Mouse (Mus musculus) midbrain, embryonic 12.5 days (tissue): Measurements from ENCODE around the gene Olfr291. TPM values are rescaled to one million over a fixed set of nuclear protein-coding genes. Genes with fewer than 3 reads are reported as not detected.

Experiments used
- ATAC-seq: fragments of 200-750 bp; cut with Nextera tagmentation; 2 replicates; pipeline ENCODE4 v1.8.0; 2017; ENCODE audit warnings: low read depth, moderate TSS enrichment, moderate library complexity; ENCODE audit not compliant: low FRiP score
- H3K27ac ChIP-seq: fragments of 300-500 bp; sonication (generic); replicated peaks from 2 replicates; pipeline ENCODE4 v1.5.1; 2016; ENCODE audit warnings: mild to moderate bottlenecking
- H3K27me3 ChIP-seq: fragments of 300-500 bp; sonication (generic); 2 replicates; pipeline ENCODE4 v1.6.1; 2016; ENCODE audit warnings: mild to moderate bottlenecking
- H3K36me3 ChIP-seq: fragments of 300-500 bp; sonication (generic); 2 replicates; pipeline ENCODE4 v1.6.1; 2016
- H3K4me1 ChIP-seq: fragments of 300-500 bp; sonication (generic); 2 replicates; pipeline ENCODE4 v1.6.1; 2016
- H3K4me2 ChIP-seq: fragments of 300-500 bp; sonication (generic); replicated peaks from 2 replicates; pipeline ENCODE4 v1.6.1; 2016; ENCODE audit warnings: mild to moderate bottlenecking, moderate library complexity
- H3K4me3 ChIP-seq: fragments of 300-500 bp; sonication (generic); 2 replicates; pipeline ENCODE4 v1.5.1; 2016; ENCODE audit warnings: mild to moderate bottlenecking
- H3K9ac ChIP-seq: fragments of 300-500 bp; sonication (generic); replicated peaks from 2 replicates; pipeline ENCODE4 v1.6.1; 2016; ENCODE audit warnings: mild to moderate bottlenecking, moderate library complexity
- H3K9me3 ChIP-seq: fragments of 300-500 bp; sonication (generic); 2 replicates; pipeline ENCODE4 v1.6.1; 2016; ENCODE audit warnings: mild to moderate bottlenecking
- WGBS: fragments of 180-500 bp; shearing (Covaris S2); methylation state at CpG from one replicate; pipeline ENCODE4 v1.1.7; 2016; 5-methylcytosine and 5-hydroxymethylcytosine counted together
- polyA plus RNA-seq: library from polyadenylated mRNA; unstranded; fragments of >200 nt; fragmentation: Nextera tagmentation; extraction: Ambion mirVana; gene quantifications from 2 replicates; pipeline ENCODE4 v1.2.1, GENCODE M21; 2016

Olfr291 gene
- not detected in 2 replicates for polyA plus RNA-seq

DNA sequence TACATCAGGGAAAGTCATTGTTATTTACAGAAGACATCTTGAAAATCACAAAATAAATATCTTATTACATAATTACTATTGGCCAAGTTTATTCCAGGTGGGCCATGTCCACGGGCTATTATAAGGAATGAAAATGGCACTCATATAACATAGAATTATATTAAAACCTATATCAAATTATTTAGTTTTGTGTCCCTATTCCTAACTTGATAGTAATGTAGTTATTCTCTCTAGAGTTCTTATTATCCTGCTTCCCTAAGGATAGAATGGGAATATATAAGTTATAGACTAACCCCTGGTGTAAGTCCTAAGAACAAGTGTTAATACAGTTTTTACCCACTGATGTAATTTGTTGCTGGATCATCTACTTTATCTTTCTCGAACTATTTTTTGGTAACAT, at the start of gene Olfr291:
TSS of gene Olfr291 (plus strand) at position 301 of the 400 bp plus-strand sequence.
- Histone ChIP-seq H3K9ac (no peak within 1 kb of the TSS), H3K4me1 (no peaks in the 10 kb centered on the region), H3K9me3 (no peaks in the 10 kb centered on the region), H3K27ac (no peak within 1 kb of the TSS), H3K4me2 (no peak within 1 kb of the TSS), H3K27me3 (no peaks in the 10 kb centered on the region), H3K36me3 (no peaks in the 10 kb centered on the region), H3K4me3 (no peak within 1 kb of the TSS)
- 84% methylated on average over 2 of the region's 2 CpGs for WGBS
- no peak for ATAC-seq

DNA sequence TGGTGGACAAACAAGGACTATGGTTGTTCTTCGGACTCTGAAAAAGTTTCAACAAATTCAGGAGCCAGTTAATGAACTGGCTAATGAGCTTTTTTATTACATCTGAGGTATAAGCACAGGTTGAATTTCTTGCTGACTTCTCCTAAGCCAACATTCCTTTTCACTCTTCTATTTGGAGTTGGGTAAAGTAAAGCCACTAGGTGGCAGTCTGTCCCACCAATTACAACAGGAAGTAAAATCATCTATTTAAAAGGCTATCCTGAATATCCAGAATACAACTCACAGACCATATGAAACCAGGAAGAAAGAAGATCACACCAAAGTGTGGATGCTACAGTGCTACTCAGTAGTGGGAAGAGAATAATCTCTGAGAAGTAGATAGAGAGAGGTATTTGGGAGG, 48.1 kb upstream of the Olfr291 start:
- Histone ChIP-seq H3K9me3 (no peaks in the 10 kb centered on the region), H3K4me3 (no peak overlapping the region), H3K36me3 (no peaks in the 10 kb centered on the region), H3K4me2 (no peak overlapping the region), H3K9ac (no peak overlapping the region), H3K27me3 (no peaks in the 10 kb centered on the region; the same call in 1 of the 2 replicates), H3K4me1 (no peaks in the 10 kb centered on the region), H3K27ac (no peak overlapping the region)
- ATAC-seq = 0 out of 2 replicates have a peak, but pooled peaks have one; percentile 27
- WGBS = 57% methylated on average over 1 of the region's 1 CpGs

DNA sequence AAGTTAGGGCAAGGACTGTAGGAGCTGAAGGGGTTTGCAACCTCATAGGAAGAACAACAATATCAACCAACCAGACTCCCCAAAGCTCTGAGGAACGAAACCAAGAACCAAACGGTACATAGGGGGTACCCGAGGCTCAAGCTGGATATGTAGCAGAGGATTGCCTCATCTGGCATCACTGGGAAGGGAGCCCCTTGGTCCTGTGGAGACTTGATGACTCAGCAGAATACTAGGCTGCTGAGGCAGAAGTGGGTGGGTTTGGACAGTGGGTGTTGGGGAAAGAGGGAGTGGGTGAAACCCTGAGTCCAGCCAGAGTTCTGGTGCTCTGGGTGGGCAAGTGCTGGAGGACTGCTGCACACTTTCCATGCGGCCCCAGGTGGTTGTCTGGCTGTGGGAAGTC, 47.2 kb upstream of the Olfr291 start:
- Histone ChIP-seq H3K9me3 (no peaks in the 10 kb centered on the region), H3K4me3 (no peak overlapping the region), H3K36me3 (no peaks in the 10 kb centered on the region), H3K27ac (no peak overlapping the region), H3K4me1 (no peaks in the 10 kb centered on the region), H3K4me2 (no peak overlapping the region), H3K9ac (no peak overlapping the region), H3K27me3 (no peaks in the 10 kb centered on the region; the same call in 1 of the 2 replicates)
- 86% methylated on average over 4 of the region's 4 CpGs for WGBS
- ATAC-seq = no peak; the same call in 1 of the 2 replicates

DNA sequence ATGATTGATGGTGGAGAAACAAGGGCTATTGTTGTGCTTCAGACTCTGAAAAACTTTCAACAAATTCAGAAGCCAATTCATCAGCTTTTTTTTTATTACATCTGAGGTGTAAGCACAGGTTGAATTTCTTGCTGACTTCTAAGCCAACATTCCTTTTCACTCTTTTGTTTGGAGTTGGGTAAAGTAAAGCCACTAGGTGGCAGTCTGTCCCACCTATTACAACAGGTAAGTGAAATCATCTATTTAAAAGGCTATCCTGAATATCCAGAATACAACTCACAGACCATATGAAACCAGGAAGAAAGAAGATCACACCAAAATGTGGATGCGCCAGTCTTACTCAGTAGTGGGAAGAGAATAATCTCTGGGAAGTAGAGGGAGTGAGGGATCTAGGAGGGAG, 31.2 kb downstream of the Olfr291 start:
- H3K27me3 ChIP-seq = no peaks in the 10 kb centered on the region

More for the DNA sequence above, 31.2 kb downstream of the Olfr291 start:
- Histone ChIP-seq H3K9me3 (peaks cover 6% of the 10 kb centered on the region; the same call in 1 of the 2 replicates), H3K36me3 (no peaks in the 10 kb centered on the region), H3K9ac (no peak overlapping the region), H3K27ac (no peak overlapping the region), H3K4me2 (no peak overlapping the region), H3K4me1 (no peaks in the 10 kb centered on the region), H3K4me3 (no peak overlapping the region)
- no peak for ATAC-seq
- 67% methylated on average over 1 of the region's 1 CpGs for WGBS

Other genes with a start within 250 kb of the Olfr291 start
- 5.3 TPM in 2 replicates for gene Fah, start 246.8 kb upstream of the Olfr291 start, polyA plus RNA-seq
- 217 and 224 TPM in 2 replicates for gene Zfand6, start 163.6 kb upstream of the Olfr291 start, polyA plus RNA-seq
- gene Vmn2r65, start 110.6 kb downstream of the Olfr291 start, polyA plus RNA-seq = not detected in 2 replicates
- gene Vmn2r66, start 158.7 kb downstream of the Olfr291 start, polyA plus RNA-seq = not detected in 2 replicates